Mouse (Mus musculus): ENCODE data around the gene Ino80e.

- no peak for TF ChIP-seq CEBPB (IDR thresholded peaks at IDR 0.05; ENCODE audit: insufficient read depth, poor library complexity, severe bottlenecking)
- no peak for TF ChIP-seq SRF (IDR thresholded peaks at IDR 0.05; ENCODE audit: control insufficient read depth, insufficient read length, low read depth)
- TF ChIP-seq TCF12 (IDR thresholded peaks at IDR 0.05; ENCODE audit: insufficient read depth, poor library complexity, severe bottlenecking), result no peak
- TF ChIP-seq MAX (IDR thresholded peaks at IDR 0.05; ENCODE audit: low read depth), result no peak
- TF ChIP-seq POLR2A (IDR thresholded peaks at IDR 0.05; ENCODE audit: insufficient read length, low read depth), result no peak
- no peak for TF ChIP-seq USF1 (IDR thresholded peaks at IDR 0.05; ENCODE audit: low read depth)
- TF ChIP-seq E2F4 (IDR thresholded peaks at IDR 0.05; ENCODE audit: insufficient read depth), result no peak
Measured at GRCm38 (mm10) chr7:126870520-126870891, 8.3 kb upstream of the Ino80e start.
